Mouse (Mus musculus) liver, embryonic 14.5 days (tissue): ENCODE measurements at regions not wholly inside any gene's neighbourhood (a gene's known extent, or its start where the extent isn't known, plus 50 kb on each side); places are given as distances from the start of the nearest gene placed in this dataset.

ENCODE experiments used
- ATAC-seq: fragments of 200-750 bp; cut with Nextera tagmentation; 2 replicates; pipeline ENCODE4 v1.8.0; 2017; ENCODE audit warnings: moderate number of reproducible peaks, mild to moderate bottlenecking, moderate library complexity; ENCODE audit not compliant: insufficient read depth
- DNase-seq, 3 experiments: peaks; one replicate each; pipeline ENCODE4 v3.0.0-alpha.2; 2012 to 2013; ENCODE audit warnings: low read depth in 3 of 3, low spot score in 3 of 3
- H3K27ac ChIP-seq: fragments of 300-500 bp; sonication (generic); 2 replicates; pipeline ENCODE4 v1.5.1; 2014; ENCODE audit warnings: moderate library complexity, mild to moderate bottlenecking, control low read depth, inconsistent platforms
- H3K27me3 ChIP-seq: fragments of 300-500 bp; sonication (generic); 2 replicates; pipeline ENCODE4 v1.6.1; 2014; ENCODE audit warnings: mild to moderate bottlenecking, low read length, moderate library complexity; ENCODE audit not compliant: control insufficient read depth, insufficient read depth
- H3K36me3 ChIP-seq: fragments of 300-500 bp; sonication (generic); replicated peaks from 2 replicates; pipeline ENCODE4 v1.6.1; 2014; ENCODE audit warnings: low read depth; ENCODE audit not compliant: control insufficient read depth, insufficient read depth
- H3K4me1 ChIP-seq, 2 experiments: fragments of 200-500 bp in 1 of 2; fragments of 300-500 bp in 1 of 2; sonication (generic) in 1 of 2; replicated peaks; 2 replicates each; pipeline ENCODE4 v1.6.1; 2012 to 2014; ENCODE audit warnings: antibody characterized with exemption in 1 of 2, inconsistent platforms in 1 of 2, low read length in 1 of 2; ENCODE audit not compliant: control insufficient read depth in 2 of 2, insufficient read depth in 2 of 2
- H3K4me2 ChIP-seq: fragments of 300-500 bp; sonication (generic); 2 replicates; pipeline ENCODE4 v1.6.1; 2014; ENCODE audit warnings: low read depth, mild to moderate bottlenecking, control low read depth, moderate library complexity
- H3K4me3 ChIP-seq, 2 experiments: fragments of 200-500 bp in 1 of 2; fragments of 300-500 bp in 1 of 2; sonication (generic) in 1 of 2; 2 replicates each; pipeline ENCODE4 v1.5.1; 2012 to 2014; ENCODE audit warnings: low read depth in 2 of 2, low read length in 2 of 2, mild to moderate bottlenecking in 2 of 2, control low read depth in 1 of 2, inconsistent platforms in 1 of 2, moderate library complexity in 1 of 2; ENCODE audit not compliant: insufficient read depth in 1 of 2
- H3K9ac ChIP-seq: fragments of 300-500 bp; sonication (generic); replicated peaks from 2 replicates; pipeline ENCODE4 v1.6.1; 2014; ENCODE audit warnings: mild to moderate bottlenecking, control low read depth, moderate library complexity
- H3K9me3 ChIP-seq: fragments of 300-500 bp; sonication (generic); 2 replicates; pipeline ENCODE4 v1.6.1; 2016; ENCODE audit warnings: low read length, mixed read lengths; ENCODE audit not compliant: control insufficient read depth
- CTCF ChIP-seq: IDR thresholded peaks from 2 replicates; pipeline ENCODE4 v1.5.1; 2016; ENCODE audit warnings: antibody characterized with exemption, low read depth, control low read depth
- EP300 ChIP-seq: IDR thresholded peaks from 2 replicates; pipeline ENCODE4 v1.6.1; 2016; ENCODE audit warnings: antibody characterized with exemption, low read depth
- WGBS: fragments of 180-500 bp; shearing (Covaris S2); extraction: QIAGEN DNeasy Blood & Tissue Kit; methylation state at CpG from one replicate; pipeline ENCODE4 v1.1.7; 2014; ENCODE audit not compliant: insufficient replicate concordance; 5-methylcytosine and 5-hydroxymethylcytosine counted together

- WGBS, result 78% methylated on average over 5 of the region's 5 CpGs
- H3K9me3 ChIP-seq, result no peaks in the 10 kb centered on the region
- no peak for DNase-seq
- H3K4me1 ChIP-seq, result peaks cover 5 to 14% of the 10 kb centered on the region in 2 experiments
- H3K4me2 ChIP-seq, result no peak overlapping the region
- no peaks in the 10 kb centered on the region for H3K27me3 ChIP-seq
- no peaks in the 10 kb centered on the region for H3K36me3 ChIP-seq
- ATAC-seq, result no peak
- no peak overlapping the region for H3K9ac ChIP-seq
- no peak overlapping the region for H3K27ac ChIP-seq
- TF ChIP-seq CTCF (no peak), EP300 (no peak)
- no peak overlapping the region for H3K4me3 ChIP-seq
These were observed 56.9 kb upstream of the Prpf4b start for GRCm38 (mm10) chr13:34818211-34818610.

GRCm38 (mm10) chr13:34820423-34820822, 54.7 kb upstream of the Prpf4b start:
- ATAC-seq (no peak), DNase-seq (no peak)
- H3K4me2 ChIP-seq, result no peak overlapping the region
- H3K9ac ChIP-seq, result no peak overlapping the region
- no peak overlapping the region for H3K27ac ChIP-seq
- peaks cover 2 to 16% of the 10 kb centered on the region in 2 experiments for H3K4me1 ChIP-seq
- no peaks in the 10 kb centered on the region for H3K27me3 ChIP-seq
- H3K9me3 ChIP-seq, result no peaks in the 10 kb centered on the region
- H3K4me3 ChIP-seq, result no peak overlapping the region
- WGBS, result 40% methylated on average over 4 of the region's 4 CpGs
- H3K36me3 ChIP-seq, result no peaks in the 10 kb centered on the region
- TF ChIP-seq EP300 (no peak), CTCF (no peak)

- Histone ChIP-seq H3K9ac (no peak overlapping the region), H3K27ac (no peak overlapping the region), H3K4me2 (no peak overlapping the region), H3K36me3 (no peaks in the 10 kb centered on the region), H3K4me1 (peaks cover 3 to 20% of the 10 kb centered on the region in 2 experiments), H3K27me3 (no peaks in the 10 kb centered on the region), H3K4me3 (no peak overlapping the region), H3K9me3 (no peaks in the 10 kb centered on the region)
- ATAC-seq (no peak), DNase-seq (no peak)
- TF ChIP-seq CTCF (no peak), EP300 (no peak)
- 71% methylated on average over 3 of the region's 3 CpGs for WGBS
These were observed 53.2 kb upstream of the Prpf4b start for GRCm38 (mm10) chr13:34821946-34822345.

GRCm38 (mm10) chr13:34824157-34824556, 50.9 kb upstream of the Prpf4b start:
- Histone ChIP-seq H3K4me1 (peaks cover 17 to 41% of the 10 kb centered on the region in 2 experiments), H3K27ac (no peak overlapping the region), H3K9me3 (no peaks in the 10 kb centered on the region), H3K36me3 (no peaks in the 10 kb centered on the region), H3K4me3 (no peak overlapping the region), H3K27me3 (no peaks in the 10 kb centered on the region), H3K9ac (no peak overlapping the region), H3K4me2 (no peak overlapping the region)
- DNase-seq (no peak), ATAC-seq (no peak)
- TF ChIP-seq EP300, result 0 out of 2 replicates have a peak, but pooled peaks have one; percentile 39
- TF ChIP-seq CTCF, result no peak
- 8% methylated on average over 1 of the region's 1 CpGs for WGBS
